Comparison of ENCODE assay signal across 15 mouse cellular contexts in genomic region chr10:95315801-95316474, GRCm38 (mm10). TPM values are rescaled to one million over a fixed set of nuclear protein-coding genes. Genes with fewer than 3 reads are reported as not detected.
DNase-seq lines count a peak whose midpoint lies in the region; ATAC-seq and TF ChIP-seq lines count a peak whose summit lies in the region.
"Had no signal": no experiment of that assay in that cellular context is flagged by ENCODE, and none has a peak within 500 bp of the region (broad histone marks: within the 10 kb centered on the region; RNA-seq: fewer than 3 reads in every experiment).

No protein-coding gene starts in this region.

- no peak for TF ChIP-seq POLR2A in heart, adult 2 months (IDR thresholded peaks at IDR 0.05; ENCODE audit: insufficient read depth, low read depth, low read length)
- no peak for TF ChIP-seq POLR2A in cerebellum, adult 2 months (IDR thresholded peaks at IDR 0.05; ENCODE audit: borderline replicate concordance, insufficient read depth, low read length)

- no peak for TF ChIP-seq EP300 in heart, adult 2 months (IDR thresholded peaks at IDR 0.05; ENCODE audit: insufficient read depth, low read depth, low read length)

- peak overlapping the region; percentile 48 for H3K27ac ChIP-seq in heart, adult 2 months
- no peak overlapping the region for H3K27ac ChIP-seq in kidney, embryonic 16.5 days (ENCODE audit: low read length)
- no peak overlapping the region for H3K27ac ChIP-seq in cerebellum, adult 2 months (ENCODE audit: insufficient read depth, low read length)
- H3K27ac ChIP-seq: embryonic facial prominence, embryonic 10.5 days; layer of hippocampus, adult 2 months; midbrain, embryonic 13.5 days had no signal

- intact Hi-C loops in heart, adult 2 months (cut with DNase I): loop anchor here (5.0 kb wide), 1 partner anchor 214 kb away; no protein-coding TSS in a partner anchor
- intact Hi-C loops in heart, postnatal 14 days (cut with DNase I): loop anchor here (5.0 kb wide), 2 partner anchors 99 to 161 kb away; no protein-coding TSS in a partner anchor

- H3K4me1 ChIP-seq in heart, adult 2 months (ENCODE audit: control insufficient read depth, insufficient read depth, low read length): peaks cover 15% of the 10 kb centered on the region
- peaks cover 14% of the 10 kb centered on the region for H3K4me1 ChIP-seq in kidney, embryonic 16.5 days (ENCODE audit: insufficient read depth, low read length)
- peaks cover 12% of the 10 kb centered on the region for H3K4me1 ChIP-seq in cerebellum, adult 2 months (ENCODE audit: control insufficient read depth, insufficient read depth, low read length)

- no peaks in the 10 kb centered on the region for H3K79me2 ChIP-seq in heart, adult 2 months (replicated peaks; ENCODE audit: control insufficient read depth, insufficient read depth, low read length)

- H3K36me3 ChIP-seq in heart, adult 2 months (ENCODE audit: control insufficient read depth, insufficient read depth, low read length): no peaks in the 10 kb centered on the region; the same call in 1 of the 2 replicates
- H3K36me3 ChIP-seq in kidney, embryonic 16.5 days (ENCODE audit: insufficient read depth, low read length): no peaks in the 10 kb centered on the region
- H3K36me3 ChIP-seq: embryonic facial prominence, embryonic 10.5 days; midbrain, embryonic 13.5 days had no signal

- no peak for DNase-seq in heart, adult 2 months
- no peak for DNase-seq in heart, postnatal 14 days
- peak; percentile 25 for DNase-seq in lung, postnatal 36 days
- no peak for DNase-seq in lung, postnatal 25 days (ENCODE audit: low spot score)
- no peak for DNase-seq in cerebellum, adult 2 months
- DNase-seq in gastrocnemius, postnatal 10 days: no peak
- DNase-seq in frontal cortex, postnatal 36 days (ENCODE audit: low spot score in 2 of 2): no peak
- DNase-seq: adrenal gland, adult 2 months; cerebellum, adult 8-10 months had no signal

- no peak overlapping the region for H3K4me3 ChIP-seq in heart, adult 2 months
- no peak overlapping the region for H3K4me3 ChIP-seq in kidney, embryonic 16.5 days (ENCODE audit: low read length)
- no peak overlapping the region for H3K4me3 ChIP-seq in cerebellum, adult 2 months (replicated peaks; ENCODE audit: insufficient read depth, low read depth, low read length)
- H3K4me3 ChIP-seq: embryonic facial prominence, embryonic 10.5 days; layer of hippocampus, adult 2 months; midbrain, embryonic 13.5 days had no signal

- WGBS in heart, adult 2 months: 78% methylated on average over 19 of the region's 19 CpGs
- 29% methylated on average over 19 of the region's 19 CpGs for WGBS in kidney, embryonic 16.5 days
- WGBS in cerebellum, adult 2 months: 87% methylated on average over 19 of the region's 19 CpGs

- H3K9me3 ChIP-seq in kidney, embryonic 16.5 days (ENCODE audit: low read length): no peaks in the 10 kb centered on the region
- H3K9me3 ChIP-seq: embryonic facial prominence, embryonic 10.5 days; midbrain, embryonic 13.5 days had no signal

- no peak for TF ChIP-seq CTCF in heart, adult 2 months (IDR thresholded peaks at IDR 0.05)
- TF ChIP-seq CTCF in cerebellum, adult 2 months (IDR thresholded peaks at IDR 0.05; ENCODE audit: borderline replicate concordance, insufficient read depth, low read depth, low read length): no peak

- H3K4me2 ChIP-seq in kidney, embryonic 16.5 days (replicated peaks; ENCODE audit: low read depth, low read length): peak overlapping the region; percentile 25; the same call in 1 of the 2 replicates
- H3K4me2 ChIP-seq: midbrain, embryonic 13.5 days had no signal

- H3K27me3 ChIP-seq in heart, adult 2 months (ENCODE audit: control insufficient read depth, insufficient read depth, low read length): no peaks in the 10 kb centered on the region
- H3K27me3 ChIP-seq in kidney, embryonic 16.5 days (ENCODE audit: insufficient read depth, low read length): peaks cover 36% of the 10 kb centered on the region
- H3K27me3 ChIP-seq in cerebellum, adult 2 months (ENCODE audit: control insufficient read depth, insufficient read depth, low read length): no peaks in the 10 kb centered on the region
- H3K27me3 ChIP-seq: Patski had no signal

- peak; percentile 86; the same call in 1 of the 2 replicates for ATAC-seq in kidney, embryonic 16.5 days (ENCODE audit: low FRiP score, low TSS enrichment)
- ATAC-seq: hindbrain, embryonic 16.5 days; midbrain, embryonic 13.5 days; Patski had no signal

- H3K9ac ChIP-seq in heart, adult 2 months (ENCODE audit: low read depth, low read length): no peak overlapping the region
- no peak overlapping the region for H3K9ac ChIP-seq in kidney, embryonic 16.5 days (replicated peaks; ENCODE audit: low read length)
- H3K9ac ChIP-seq: midbrain, embryonic 13.5 days had no signal

RNA-seq across cellular contexts. Expression of gene Cradd, which starts 8.0 kb away (rescaled TPM):
- total RNA-seq in heart, adult 2 months (2021): 10 to 100 TPM in 1 of 2 experiments, 1 to 10 TPM in 1; 9.9 to 10.3 TPM
- polyA plus RNA-seq in heart, adult 2 months (2012; rRNA removed): 15.1 and 15.7 TPM in 2 replicates
- 10 to 100 TPM; 10.5 TPM for total RNA-seq in heart, postnatal 14 days (2021)
- 9.2 and 10.4 TPM in 2 replicates for polyA plus RNA-seq in kidney, embryonic 16.5 days (2015; fragmentation: Nextera tagmentation; extraction: Ambion mirVana)
- polyA plus RNA-seq in cerebellum, adult 2 months (2012; rRNA removed): 10.2 and 11.7 TPM in 2 replicates
- total RNA-seq in gastrocnemius, postnatal 10 days (2021): 10 to 100 TPM; 12.1 to 14.3 TPM
